Mouse (Mus musculus) thymus, adult 2 months (tissue): Measurements from ENCODE around the gene Lrrc71.

ENCODE experiments used
- CTCF ChIP-seq: fragments of 200-500 bp; IDR thresholded peaks from 2 replicates; pipeline ENCODE4 v1.5.1; 2012; ENCODE audit warnings: mild to moderate bottlenecking, control low read depth, low read length, moderate library complexity, borderline replicate concordance; ENCODE audit not compliant: control insufficient read depth, poor library complexity, insufficient read depth; ENCODE audit errors: extremely low read depth
- POLR2A ChIP-seq: fragments of 200-500 bp; IDR thresholded peaks from 2 replicates; pipeline ENCODE4 v1.6.1; 2012; ENCODE audit warnings: mild to moderate bottlenecking, low read length, control low read depth, moderate library complexity; ENCODE audit not compliant: control insufficient read depth, poor library complexity, insufficient read depth; ENCODE audit errors: extremely low read depth

GRCm38 (mm10) chr3:87764506-87764905, 16.1 kb upstream of the Lrrc71 start:
- TF ChIP-seq POLR2A (no peak), CTCF (no peak)
